Mouse (Mus musculus): ENCODE measurements at regions not wholly inside any gene's neighbourhood (a gene's known extent, or its start where the extent isn't known, plus 50 kb on each side); places are given as distances from the start of the nearest gene placed in this dataset.

DNA sequence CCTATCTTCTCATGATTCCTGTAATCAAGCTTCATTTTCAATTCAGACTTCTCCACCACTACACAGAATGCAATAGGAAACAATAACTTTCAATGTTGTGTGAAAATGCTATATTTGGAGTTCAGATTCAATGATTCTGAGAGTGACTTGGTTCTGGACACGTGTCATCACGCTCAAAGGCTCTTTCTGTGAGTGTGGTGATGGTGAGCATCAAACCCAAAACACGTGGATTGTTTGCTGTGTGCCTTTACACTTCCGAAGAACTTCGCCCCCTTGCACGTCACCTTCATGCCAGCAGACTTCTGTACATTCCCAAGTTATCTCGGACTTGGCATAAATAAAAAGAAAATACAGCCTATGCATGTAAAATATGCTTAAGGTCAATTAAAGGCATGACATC, 425.1 kb upstream of the Tbc1d2b start:
- no peak for TF ChIP-seq CTCF (IDR thresholded peaks at IDR 0.05)
- no peak for TF ChIP-seq EP300 (IDR thresholded peaks at IDR 0.05)
- WGBS: 69% methylated on average over 7 of the region's 7 CpGs
- Histone ChIP-seq H3K4me1 (ENCODE audit: insufficient read depth, low read depth, low read length) (no peaks in the 10 kb centered on the region), H3K27ac (ENCODE audit: low read length) (no peak overlapping the region), H3K4me3 (ENCODE audit: low read depth, low read length) (no peak overlapping the region), H3K36me3 (ENCODE audit: insufficient read depth, low read length) (no peaks in the 10 kb centered on the region), H3K4me2 (replicated peaks; ENCODE audit: low read depth, low read length) (no peak overlapping the region), H3K27me3 (replicated peaks; ENCODE audit: insufficient read depth, low read length) (no peaks in the 10 kb centered on the region), H3K9ac (replicated peaks; ENCODE audit: low read depth) (no peak overlapping the region), H3K9me3 (ENCODE audit: low read length) (no peaks in the 10 kb centered on the region)
- ATAC-seq (no peak), DNase-seq (ENCODE audit: low spot score) (no peak)

DNA sequence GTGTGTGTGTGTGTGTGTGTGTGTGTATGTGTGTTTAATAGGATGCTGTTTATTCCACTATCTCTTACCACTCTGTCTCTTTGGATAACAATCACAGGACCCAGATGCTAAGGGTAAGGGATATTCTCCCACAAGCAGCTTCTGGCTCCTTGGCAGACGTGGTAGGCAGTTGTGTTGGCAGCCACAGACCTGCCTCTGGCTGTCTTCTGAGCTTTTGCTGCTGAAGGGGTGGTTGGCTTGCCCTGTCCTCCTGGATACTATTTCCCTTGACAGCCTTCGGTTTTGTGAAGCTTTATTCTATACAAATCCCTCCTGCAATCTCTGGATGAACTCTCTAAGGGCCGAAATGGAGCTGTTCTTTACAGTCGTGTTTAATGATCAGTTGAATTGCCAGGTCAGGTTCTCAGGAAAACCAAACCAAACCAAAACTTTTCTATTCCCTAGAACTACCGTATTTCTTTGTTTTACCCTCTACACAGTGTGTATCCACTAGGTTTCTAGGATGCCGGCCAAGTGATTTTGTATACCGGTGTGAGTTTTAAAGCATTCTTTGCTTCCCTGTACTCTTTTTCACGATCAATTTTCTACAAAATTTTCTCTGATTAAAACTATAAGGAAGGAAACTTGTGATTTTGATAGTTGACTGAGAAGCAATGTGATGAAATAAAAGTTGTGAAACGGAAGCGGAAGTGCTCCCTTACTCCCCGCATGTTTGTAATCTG, 426.8 kb upstream of the Tbc1d2b start:
- Histone ChIP-seq H3K9ac (replicated peaks; ENCODE audit: low read depth) (no peak overlapping the region), H3K4me1 (ENCODE audit: insufficient read depth, low read depth, low read length) (no peaks in the 10 kb centered on the region), H3K27me3 (replicated peaks; ENCODE audit: insufficient read depth, low read length) (no peaks in the 10 kb centered on the region), H3K36me3 (ENCODE audit: insufficient read depth, low read length) (no peaks in the 10 kb centered on the region), H3K9me3 (ENCODE audit: low read length) (no peaks in the 10 kb centered on the region), H3K4me2 (replicated peaks; ENCODE audit: low read depth, low read length) (no peak overlapping the region), H3K4me3 (ENCODE audit: low read depth, low read length) (no peak overlapping the region), H3K27ac (ENCODE audit: low read length) (no peak overlapping the region)
- DNase-seq (ENCODE audit: low spot score) (no peak), ATAC-seq (no peak)
- no peak for TF ChIP-seq EP300 (IDR thresholded peaks at IDR 0.05)
- 69% methylated on average over 11 of the region's 11 CpGs for WGBS

DNA sequence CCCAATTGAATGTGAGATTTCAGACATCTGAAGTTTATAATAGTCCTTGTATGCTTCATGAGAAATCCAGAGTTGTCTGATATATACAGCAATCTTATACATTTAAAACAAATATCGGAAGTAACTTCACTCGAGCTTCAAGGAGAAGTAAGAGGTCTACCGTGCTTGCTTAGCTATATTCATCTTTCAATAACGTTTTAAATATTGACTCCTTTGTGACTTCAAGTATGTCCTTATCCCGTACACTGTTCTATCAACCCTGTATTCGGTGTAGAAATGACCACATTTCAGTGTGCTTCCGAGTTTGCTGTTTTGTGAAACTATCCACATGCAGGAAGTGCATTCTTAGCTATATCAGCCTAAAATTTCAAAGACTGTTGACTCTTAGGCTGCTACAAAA, 427.8 kb upstream of the Tbc1d2b start:
- Histone ChIP-seq H3K27me3 (replicated peaks; ENCODE audit: insufficient read depth, low read length) (no peaks in the 10 kb centered on the region), H3K4me3 (ENCODE audit: low read depth, low read length) (no peak overlapping the region), H3K9me3 (ENCODE audit: low read length) (no peaks in the 10 kb centered on the region), H3K4me2 (replicated peaks; ENCODE audit: low read depth, low read length) (no peak overlapping the region), H3K4me1 (ENCODE audit: insufficient read depth, low read depth, low read length) (no peaks in the 10 kb centered on the region), H3K27ac (ENCODE audit: low read length) (no peak overlapping the region), H3K9ac (replicated peaks; ENCODE audit: low read depth) (no peak overlapping the region), H3K36me3 (ENCODE audit: insufficient read depth, low read length) (no peaks in the 10 kb centered on the region)
- 58% methylated on average over 7 of the region's 7 CpGs for WGBS
- TF ChIP-seq CTCF (IDR thresholded peaks at IDR 0.05) (no peak), EP300 (IDR thresholded peaks at IDR 0.05) (no peak)
- DNase-seq (ENCODE audit: low spot score) (no peak), ATAC-seq (no peak)

DNA sequence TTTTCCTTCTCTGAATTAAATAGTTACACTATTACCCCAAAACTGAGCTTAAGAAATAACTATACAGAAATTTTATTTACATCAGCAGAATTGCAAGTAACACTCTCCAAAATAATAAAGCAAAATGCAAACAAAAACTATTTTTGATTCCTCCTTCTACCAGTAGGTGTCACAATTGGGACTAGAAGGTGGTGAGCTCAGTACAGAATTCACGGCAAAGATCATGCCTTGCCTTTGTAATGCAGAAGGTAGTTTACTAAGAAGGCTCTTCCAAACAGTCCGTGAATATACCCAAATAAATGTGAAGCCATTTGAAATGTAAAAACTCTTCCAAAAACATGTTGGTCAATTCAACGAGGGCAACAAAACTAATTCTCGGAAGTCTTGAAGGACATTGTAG, 428.5 kb upstream of the Tbc1d2b start:
- 37% methylated on average over 4 of the region's 4 CpGs for WGBS
- no peaks in the 10 kb centered on the region for H3K9me3 ChIP-seq (ENCODE audit: low read length)
- H3K27me3 ChIP-seq (replicated peaks; ENCODE audit: insufficient read depth, low read length): no peaks in the 10 kb centered on the region
- no peak overlapping the region for H3K4me3 ChIP-seq (ENCODE audit: low read depth, low read length)
- no peak overlapping the region for H3K27ac ChIP-seq (ENCODE audit: low read length)
- no peak overlapping the region for H3K4me2 ChIP-seq (replicated peaks; ENCODE audit: low read depth, low read length)
- no peaks in the 10 kb centered on the region for H3K36me3 ChIP-seq (ENCODE audit: insufficient read depth, low read length)
- peak; percentile 19 for DNase-seq (ENCODE audit: low spot score)
- H3K4me1 ChIP-seq (ENCODE audit: insufficient read depth, low read depth, low read length): no peaks in the 10 kb centered on the region
- ATAC-seq: no peak
- no peak overlapping the region for H3K9ac ChIP-seq (replicated peaks; ENCODE audit: low read depth)
- TF ChIP-seq CTCF (IDR thresholded peaks at IDR 0.05): peak; percentile 66
- TF ChIP-seq EP300 (IDR thresholded peaks at IDR 0.05): no peak

DNA sequence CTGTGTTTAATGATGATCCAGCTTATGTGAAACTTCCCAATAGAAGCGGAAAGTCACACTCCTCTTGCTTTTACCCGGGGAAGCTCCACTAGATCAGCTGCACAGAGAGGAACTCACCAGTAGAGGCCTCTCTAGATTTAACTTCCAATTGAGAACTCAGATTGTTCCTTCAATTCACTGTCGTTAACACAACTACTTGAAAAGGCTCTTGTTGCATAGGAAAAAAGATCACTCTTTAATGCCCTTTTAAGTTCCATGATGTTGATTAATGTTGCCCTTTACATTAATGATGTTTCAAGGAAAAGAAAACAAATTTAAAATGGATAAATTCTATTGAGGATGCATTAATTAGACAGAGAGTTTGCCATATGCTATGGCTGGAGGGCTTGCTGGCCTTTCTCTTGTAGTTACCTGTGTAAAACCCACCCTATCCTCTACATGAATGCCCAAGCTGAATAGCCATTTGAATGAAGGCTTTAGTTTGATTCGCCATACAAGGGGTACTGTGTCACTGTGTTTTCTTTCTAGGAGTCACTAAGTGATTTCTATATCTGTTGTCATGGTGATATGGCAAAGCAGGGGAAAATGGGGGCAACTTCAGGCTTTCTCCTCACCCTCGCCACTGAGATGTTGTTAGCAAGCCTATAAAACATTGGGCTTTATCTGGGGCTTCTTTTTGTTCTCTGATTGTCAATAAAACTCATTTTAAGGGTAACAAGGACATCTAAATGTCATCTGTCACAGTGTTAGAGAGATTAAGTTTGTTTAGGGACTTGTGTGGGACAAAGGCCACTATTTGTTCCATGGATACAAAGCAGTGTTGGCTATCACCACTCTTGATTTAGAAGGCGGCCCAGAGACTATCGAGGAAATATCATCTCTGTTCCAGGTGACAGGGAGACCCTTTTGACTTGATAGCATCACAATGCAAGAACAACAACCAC, 429.9 kb upstream of the Tbc1d2b start:
- Histone ChIP-seq H3K4me2 (replicated peaks; ENCODE audit: low read depth, low read length) (no peak overlapping the region), H3K4me3 (ENCODE audit: low read depth, low read length) (no peak overlapping the region), H3K9me3 (ENCODE audit: low read length) (no peaks in the 10 kb centered on the region), H3K4me1 (ENCODE audit: insufficient read depth, low read depth, low read length) (no peaks in the 10 kb centered on the region), H3K27ac (ENCODE audit: low read length) (no peak overlapping the region), H3K36me3 (ENCODE audit: insufficient read depth, low read length) (no peaks in the 10 kb centered on the region), H3K9ac (replicated peaks; ENCODE audit: low read depth) (no peak overlapping the region), H3K27me3 (replicated peaks; ENCODE audit: insufficient read depth, low read length) (no peaks in the 10 kb centered on the region)
- no peak for ATAC-seq
- TF ChIP-seq CTCF (IDR thresholded peaks at IDR 0.05): peak; percentile 53
- no peak for TF ChIP-seq EP300 (IDR thresholded peaks at IDR 0.05)
- whole genome bisulfite sequencing: 44% methylated on average over 7 of the region's 7 CpGs
- peak; percentile 50 for DNase-seq (ENCODE audit: low spot score)

DNA sequence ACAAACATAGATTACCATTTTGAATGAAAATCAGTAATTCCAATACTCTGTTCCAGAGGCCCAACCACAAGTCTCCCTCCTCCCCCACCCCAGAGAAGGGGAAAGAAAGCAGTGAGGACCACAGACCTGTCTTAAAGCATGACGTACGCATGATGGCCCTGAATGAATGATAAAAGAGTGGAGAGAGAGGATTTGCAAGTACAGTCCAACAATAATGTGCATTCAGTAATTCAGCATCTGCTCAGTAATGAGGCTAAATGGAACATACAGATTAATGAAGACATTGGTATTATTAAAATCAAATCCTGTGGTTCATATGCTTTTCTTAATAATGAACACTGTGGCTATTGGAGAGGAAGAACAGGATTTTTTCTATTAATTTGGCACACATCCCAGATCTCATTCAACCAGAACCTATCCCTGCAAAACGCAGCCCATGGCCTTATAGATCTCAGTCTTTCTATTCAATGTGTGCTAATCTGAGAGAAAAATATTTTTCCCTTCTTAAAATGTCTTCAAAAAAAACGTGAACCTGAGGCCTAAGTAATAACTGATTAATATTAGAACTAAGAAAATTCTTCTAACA, 430.7 kb upstream of the Tbc1d2b start:
- WGBS: 63% methylated on average over 4 of the region's 4 CpGs
- no peaks in the 10 kb centered on the region for H3K4me1 ChIP-seq (ENCODE audit: insufficient read depth, low read depth, low read length)
- H3K27ac ChIP-seq (ENCODE audit: low read length): no peak overlapping the region
- DNase-seq (ENCODE audit: low spot score): no peak
- no peaks in the 10 kb centered on the region for H3K27me3 ChIP-seq (replicated peaks; ENCODE audit: insufficient read depth, low read length)
- H3K4me3 ChIP-seq (ENCODE audit: low read depth, low read length): no peak overlapping the region
- TF ChIP-seq CTCF (IDR thresholded peaks at IDR 0.05) (no peak), EP300 (IDR thresholded peaks at IDR 0.05) (no peak)
- no peak overlapping the region for H3K9ac ChIP-seq (replicated peaks; ENCODE audit: low read depth)
- no peak for ATAC-seq
- H3K4me2 ChIP-seq (replicated peaks; ENCODE audit: low read depth, low read length): no peak overlapping the region
- no peaks in the 10 kb centered on the region for H3K9me3 ChIP-seq (ENCODE audit: low read length)
- H3K36me3 ChIP-seq (ENCODE audit: insufficient read depth, low read length): no peaks in the 10 kb centered on the region
